Mouse (Mus musculus): ENCODE measurements at regions not wholly inside any gene's neighbourhood (a gene's known extent, or its start where the extent isn't known, plus 50 kb on each side); places are given as distances from the start of the nearest gene placed in this dataset.

- DNase-seq, result no peak
- intact Hi-C loops (cut with DNase I), result no loop called here
Measured at GRCm38 (mm10) chr12:106185398-106186077, 175.5 kb downstream of the Vrk1 start.

- DNase-seq, result no peak
- intact Hi-C loops (cut with DNase I), result no loop called here
Measured at GRCm38 (mm10) chr12:106186501-106186900, 176.5 kb downstream of the Vrk1 start.

GRCm38 (mm10) chr12:106191771-106192170 lies 181.7 kb downstream of the Vrk1 start:
- DNase-seq, result no peak
- intact Hi-C loops (cut with DNase I), result no loop called here

GRCm38 (mm10) chr12:106199302-106199701 lies 189.3 kb downstream of the Vrk1 start:
- intact Hi-C loops (cut with DNase I), result no loop called here
- no peak for DNase-seq

GRCm38 (mm10) chr12:106203526-106203925 lies 193.5 kb downstream of the Vrk1 start:
- intact Hi-C loops (cut with DNase I), result no loop called here
- DNase-seq, result no peak

DNA sequence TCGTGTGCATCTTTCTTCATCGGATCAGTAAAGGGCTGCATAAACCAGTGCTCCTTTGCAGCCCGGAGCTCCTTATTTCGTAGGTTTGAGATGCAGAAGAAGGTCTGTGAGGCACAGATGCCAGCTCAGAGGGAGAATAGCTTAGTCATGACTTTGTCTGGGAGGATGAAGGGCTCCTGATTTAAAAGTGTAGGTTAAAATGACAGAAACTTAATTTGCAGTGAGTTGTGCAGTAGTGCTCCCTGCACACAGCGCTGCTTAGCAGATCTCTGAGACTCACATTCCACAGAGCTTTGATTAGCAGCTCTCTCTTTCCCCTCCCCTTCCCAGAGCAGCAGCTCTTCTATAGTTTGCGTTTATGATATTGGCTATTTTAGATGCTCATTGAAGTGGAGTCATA lies 200.9 kb downstream of the Vrk1 start:
- DNase-seq, result no peak
- intact Hi-C loops (cut with DNase I), result no loop called here

DNA sequence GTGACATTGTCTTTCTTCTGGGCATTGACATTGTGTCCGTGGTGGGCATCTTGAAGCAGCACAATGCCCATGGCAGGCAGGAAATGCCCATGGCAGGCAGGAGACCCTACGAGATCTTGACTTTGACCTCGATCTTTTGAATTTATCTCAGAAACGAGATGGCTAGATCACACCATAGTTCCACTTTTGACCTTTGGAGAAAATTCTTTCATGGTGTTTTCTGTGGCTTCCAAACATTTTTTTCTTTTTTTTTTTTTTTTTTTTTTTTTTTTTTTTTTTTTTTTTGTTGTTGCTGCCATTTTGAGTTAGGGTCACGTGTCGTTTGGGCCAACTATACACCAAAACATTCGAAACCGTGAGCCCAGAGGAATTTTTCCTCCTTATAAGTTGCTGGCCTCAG lies 201.5 kb downstream of the Vrk1 start:
- DNase-seq, result no peak
- intact Hi-C loops (cut with DNase I), result no loop called here

DNA sequence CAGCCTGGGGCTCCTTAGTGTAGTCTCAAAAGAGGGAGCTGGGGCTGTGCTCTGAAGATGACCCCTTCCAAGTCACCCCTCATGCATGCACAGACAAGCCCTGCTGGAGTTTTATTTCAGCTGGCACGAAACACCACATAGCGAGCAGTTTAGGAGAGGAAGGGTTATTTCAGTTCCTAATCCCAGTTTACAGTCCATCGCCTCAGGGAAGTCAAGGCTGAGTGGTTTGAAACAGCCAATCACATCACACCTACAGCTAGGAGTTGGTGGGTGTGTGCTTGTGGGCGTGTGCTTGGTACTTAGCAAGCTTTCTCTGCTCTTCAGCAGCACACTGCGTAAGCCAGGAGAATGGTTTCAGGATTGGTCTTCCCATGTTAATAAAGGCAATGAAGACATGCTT lies 202.4 kb downstream of the Vrk1 start:
- DNase-seq, result no peak
- intact Hi-C loops (cut with DNase I), result no loop called here

DNA sequence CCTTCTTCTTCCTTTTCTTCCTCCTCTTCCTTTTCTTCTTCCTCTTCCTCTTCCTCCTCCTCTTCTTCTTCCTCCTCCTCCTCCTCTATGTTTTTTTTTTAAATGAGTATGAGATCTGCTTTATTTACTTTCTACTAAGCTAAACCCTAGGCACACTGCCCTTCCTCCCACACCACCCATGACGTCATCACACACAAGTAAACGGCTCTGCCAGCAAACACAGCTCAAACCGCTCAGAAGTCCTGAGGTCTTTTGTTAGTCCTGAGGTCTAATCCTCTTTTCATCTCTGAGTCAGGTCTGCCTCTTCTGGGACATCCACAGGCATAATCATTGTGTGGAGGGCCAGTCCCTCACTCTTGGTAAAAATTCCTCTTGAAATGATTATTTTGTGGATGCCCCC lies 210.0 kb downstream of the Vrk1 start:
- DNase-seq, result no peak
- intact Hi-C loops (cut with DNase I), result no loop called here

GRCm38 (mm10) chr12:106226276-106226675 lies 216.2 kb downstream of the Vrk1 start:
- no peak for DNase-seq
- intact Hi-C loops (cut with DNase I), result no loop called here

DNA sequence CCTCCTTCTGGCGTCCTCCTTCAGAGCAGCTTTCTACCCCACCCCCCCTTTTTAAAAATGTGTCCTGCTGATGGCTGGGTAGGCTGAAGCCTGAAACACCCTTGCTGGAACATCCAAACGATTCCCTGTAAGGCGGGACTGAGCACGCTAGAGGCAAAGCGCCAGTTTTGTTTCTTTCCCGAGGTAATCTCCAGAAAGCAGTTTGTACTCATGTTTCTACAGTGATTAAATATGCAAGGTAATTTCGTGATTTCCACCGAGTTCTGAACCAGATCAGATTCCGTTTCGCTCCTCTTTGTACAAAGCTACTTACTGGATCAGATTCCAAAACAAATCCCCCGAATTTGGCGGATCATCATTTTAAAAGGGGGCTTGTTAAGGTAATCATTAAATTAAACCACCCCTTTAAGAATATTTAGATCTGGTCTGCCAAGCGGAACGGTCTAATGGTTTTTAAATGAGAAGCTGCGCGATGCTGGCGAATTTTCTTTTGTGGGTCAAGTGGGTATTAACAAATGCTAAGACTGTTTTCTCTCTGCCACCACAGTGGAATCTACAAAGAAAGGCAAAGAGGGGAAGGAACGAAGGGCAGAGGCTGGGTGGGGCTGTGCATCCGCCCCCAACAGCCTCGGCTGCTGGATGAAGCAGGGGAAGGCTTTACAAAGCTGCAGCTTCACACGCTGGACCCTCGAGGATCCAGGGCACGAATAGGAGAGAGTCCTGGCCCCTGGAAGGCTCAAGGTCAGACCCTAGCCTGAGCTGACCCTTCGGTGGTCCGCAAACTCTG lies 216.9 kb downstream of the Vrk1 start:
- intact Hi-C loops (cut with DNase I), result no loop called here
- no peak for DNase-seq

DNA sequence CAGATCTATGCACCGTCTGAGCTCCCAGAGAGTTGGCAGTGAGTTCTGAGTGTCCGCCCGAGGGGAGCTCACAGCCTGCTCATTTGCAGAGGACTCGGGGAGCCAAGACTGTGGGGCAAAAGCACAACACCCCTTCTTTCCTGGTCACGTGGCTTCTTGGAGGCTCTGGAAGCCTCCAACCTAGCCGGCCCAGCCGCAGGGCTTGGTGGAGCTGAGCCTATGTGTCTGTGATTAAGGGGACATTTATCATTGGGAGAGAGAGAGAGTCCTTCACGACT lies 217.5 kb downstream of the Vrk1 start:
- intact Hi-C loops (cut with DNase I), result no loop called here
- no peak for DNase-seq

DNA sequence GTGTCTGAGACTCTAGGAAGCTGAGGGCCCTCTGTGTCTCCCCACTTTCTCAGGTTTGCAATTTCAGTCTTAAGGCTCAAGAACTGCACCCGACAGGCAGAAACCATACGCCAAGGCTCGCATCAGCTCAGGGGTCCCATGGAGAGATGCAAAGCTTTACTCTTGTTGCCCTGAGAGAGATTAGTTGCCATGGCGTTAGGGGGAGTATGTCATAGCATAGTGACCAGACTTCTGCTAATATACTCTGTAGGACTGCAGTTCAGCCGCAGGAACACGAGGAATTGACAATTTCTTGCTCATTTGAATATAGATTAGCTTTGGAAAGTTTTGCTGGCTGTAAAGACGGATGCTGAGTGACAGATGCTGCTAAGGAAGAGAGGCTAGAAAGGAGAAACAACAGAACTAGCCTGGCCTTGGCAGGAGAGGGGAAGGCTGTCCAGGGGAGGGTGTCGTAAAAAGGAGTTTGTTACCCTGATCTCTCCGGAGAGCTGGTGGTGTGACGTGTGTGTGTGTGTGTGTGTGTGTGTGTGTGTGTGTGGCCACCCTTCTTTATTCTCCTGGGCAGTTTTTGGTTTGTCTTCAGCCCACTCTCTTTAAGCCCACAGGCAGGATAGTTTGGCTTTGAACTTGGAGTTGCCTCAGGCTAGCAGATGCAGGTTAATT lies 235.3 kb downstream of the Vrk1 start:
- intact Hi-C loops (cut with DNase I), result no loop called here
- DNase-seq, result no peak

DNA sequence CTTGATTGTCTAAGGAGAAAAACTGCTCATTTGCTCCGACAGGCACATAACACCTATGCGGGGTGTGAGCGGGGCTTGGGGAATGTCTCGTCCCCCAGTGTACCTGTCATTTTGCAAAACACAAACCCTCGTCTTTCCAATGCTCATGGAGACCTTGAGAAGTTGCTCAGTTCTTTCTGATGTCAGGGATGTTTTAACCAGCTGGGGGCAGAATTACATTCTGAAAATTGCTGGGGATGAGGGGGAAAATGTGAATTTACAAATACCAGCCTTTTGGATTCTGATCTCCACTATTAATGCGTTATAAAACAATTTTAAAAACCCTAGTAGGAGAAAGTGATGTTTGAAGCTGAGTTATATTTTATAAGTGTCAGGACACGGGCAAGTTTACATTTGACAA lies 263.6 kb downstream of the Vrk1 start:
- intact Hi-C loops (cut with DNase I), result no loop called here
- DNase-seq, result no peak

- DNase-seq, result peak in 1 of 2 experiments; percentile 9
- intact Hi-C loops (cut with DNase I), result no loop called here
Measured at GRCm38 (mm10) chr12:106277886-106278285, 267.9 kb downstream of the Vrk1 start.

GRCm38 (mm10) chr12:106282491-106283106 lies 272.6 kb downstream of the Vrk1 start:
- DNase-seq, result no peak
- intact Hi-C loops (cut with DNase I), result no loop called here

GRCm38 (mm10) chr12:106284814-106285213 lies 274.8 kb downstream of the Vrk1 start:
- intact Hi-C loops (cut with DNase I), result no loop called here
- no peak for DNase-seq

- intact Hi-C loops (cut with DNase I), result no loop called here
- no peak for DNase-seq
Measured at GRCm38 (mm10) chr12:106288791-106289515, 278.9 kb downstream of the Vrk1 start.

DNA sequence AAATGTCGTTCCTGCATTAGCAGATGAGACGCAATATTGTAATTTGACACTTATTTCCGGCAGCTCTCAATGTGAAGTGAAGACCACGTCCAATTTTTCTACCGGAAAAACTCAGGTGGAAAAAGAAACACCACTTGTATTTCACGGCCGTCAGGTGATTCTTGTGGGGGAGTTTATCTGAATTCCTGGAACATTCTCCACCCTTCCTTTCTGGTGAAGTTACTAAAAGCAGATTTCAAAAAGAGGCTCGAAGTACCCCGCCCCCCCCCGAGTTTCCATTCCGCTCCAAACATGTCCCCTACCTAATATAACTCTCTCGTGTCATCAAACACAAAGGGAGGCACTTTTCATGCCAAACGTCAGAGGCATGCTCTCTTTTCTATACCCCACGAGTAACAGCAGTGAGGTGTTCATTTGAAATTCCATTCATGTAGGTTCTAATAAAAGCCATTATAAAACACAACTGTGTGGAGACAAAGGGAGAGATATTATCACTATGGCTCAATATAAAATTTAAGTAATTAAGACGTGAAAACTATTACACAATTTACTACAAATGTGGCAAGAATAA lies 281.5 kb downstream of the Vrk1 start:
- DNase-seq, result no peak
- intact Hi-C loops (cut with DNase I), result no loop called here

GRCm38 (mm10) chr12:106293117-106293516 lies 283.1 kb downstream of the Vrk1 start:
- no peak for DNase-seq
- intact Hi-C loops (cut with DNase I), result no loop called here

DNA sequence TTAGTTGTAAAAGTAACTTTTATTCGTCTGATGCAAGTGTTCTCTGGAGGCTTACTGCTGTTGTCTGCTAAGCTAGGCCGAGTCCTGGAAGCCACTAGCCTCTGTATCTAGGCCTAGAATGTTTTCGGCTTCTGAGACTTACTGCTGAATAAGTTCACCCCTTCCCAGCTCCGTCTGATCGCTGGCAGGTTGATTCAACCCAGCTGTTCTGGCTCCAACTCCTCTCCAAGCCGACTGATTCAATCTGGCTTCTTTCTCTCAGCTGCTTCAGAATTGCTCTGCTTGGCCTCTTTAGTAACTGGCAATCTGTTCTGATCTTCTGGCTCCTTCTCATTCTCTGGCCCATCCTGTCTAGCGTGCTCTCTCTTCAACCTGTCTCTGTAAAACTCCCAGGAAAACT lies 285.6 kb downstream of the Vrk1 start:
- DNase-seq, result no peak
- intact Hi-C loops (cut with DNase I), result no loop called here
